Mouse (Mus musculus) small intestine, adult 2 months (tissue): ENCODE measurements around the gene Bysl. TPM values are rescaled to one million over a fixed set of nuclear protein-coding genes. Genes with fewer than 3 reads are reported as not detected.
A peak's percentile ranks its signal among the peaks of the same experiment; 100 is the strongest.
"Not testable (repeated sequence)": the region's sequence is repeated elsewhere in the genome, so short reads cannot be mapped to it uniquely, and the experiment has no call there.

Source experiments
- H3K27ac ChIP-seq: fragments of 200-500 bp; 2 replicates; pipeline ENCODE4 v1.5.1; 2012; ENCODE audit warnings: low read depth, low read length, control low read depth, inconsistent platforms; ENCODE audit not compliant: insufficient read depth
- H3K27me3 ChIP-seq: fragments of 200-500 bp; 2 replicates; pipeline ENCODE4 v1.6.1; 2012; ENCODE audit warnings: mild to moderate bottlenecking, moderate library complexity, low read length, inconsistent platforms; ENCODE audit not compliant: control insufficient read depth, insufficient read depth
- H3K36me3 ChIP-seq: fragments of 200-500 bp; 2 replicates; pipeline ENCODE4 v1.6.1; 2012; ENCODE audit warnings: mild to moderate bottlenecking, low read length, control low read depth, inconsistent platforms; ENCODE audit not compliant: control insufficient read depth, insufficient read depth
- H3K4me1 ChIP-seq: fragments of 200-500 bp; 2 replicates; pipeline ENCODE4 v1.6.1; 2012; ENCODE audit warnings: low read length, inconsistent platforms, mixed read lengths; ENCODE audit not compliant: control insufficient read depth, insufficient read depth, insufficient read length
- H3K4me3 ChIP-seq: fragments of 200-500 bp; 2 replicates; pipeline ENCODE4 v1.5.1; 2012; ENCODE audit warnings: low read depth, mild to moderate bottlenecking, control low read depth, inconsistent platforms, low read length, moderate library complexity
- CTCF ChIP-seq: fragments of 200-500 bp; IDR thresholded peaks from 2 replicates; pipeline ENCODE4 v1.5.1; 2012; ENCODE audit warnings: low read depth, mild to moderate bottlenecking, control low read depth, inconsistent platforms, low read length, moderate library complexity, mixed read lengths; ENCODE audit not compliant: insufficient replicate concordance, insufficient read length; ENCODE audit errors: extremely low read depth
- POLR2A ChIP-seq: fragments of 200-500 bp; IDR thresholded peaks from 2 replicates; pipeline ENCODE4 v1.6.1; 2012; ENCODE audit warnings: low read depth, mild to moderate bottlenecking, control low read depth, inconsistent platforms, low read length, moderate library complexity
- WGBS: fragments of 180-500 bp; shearing (Covaris S2); methylation state at CpG from one replicate; pipeline ENCODE4 v1.1.7; 2018; 5-methylcytosine and 5-hydroxymethylcytosine counted together
- polyA plus RNA-seq: library from polyadenylated mRNA; depleted of rRNA; stranded (reverse); fragments of >200 nt; gene quantifications from 2 replicates; pipeline ENCODE4 v1.2.3, GENCODE M21; 2012

Gene Bysl
- polyA plus RNA-seq, 1 experiment: 3.5 TPM

DNA sequence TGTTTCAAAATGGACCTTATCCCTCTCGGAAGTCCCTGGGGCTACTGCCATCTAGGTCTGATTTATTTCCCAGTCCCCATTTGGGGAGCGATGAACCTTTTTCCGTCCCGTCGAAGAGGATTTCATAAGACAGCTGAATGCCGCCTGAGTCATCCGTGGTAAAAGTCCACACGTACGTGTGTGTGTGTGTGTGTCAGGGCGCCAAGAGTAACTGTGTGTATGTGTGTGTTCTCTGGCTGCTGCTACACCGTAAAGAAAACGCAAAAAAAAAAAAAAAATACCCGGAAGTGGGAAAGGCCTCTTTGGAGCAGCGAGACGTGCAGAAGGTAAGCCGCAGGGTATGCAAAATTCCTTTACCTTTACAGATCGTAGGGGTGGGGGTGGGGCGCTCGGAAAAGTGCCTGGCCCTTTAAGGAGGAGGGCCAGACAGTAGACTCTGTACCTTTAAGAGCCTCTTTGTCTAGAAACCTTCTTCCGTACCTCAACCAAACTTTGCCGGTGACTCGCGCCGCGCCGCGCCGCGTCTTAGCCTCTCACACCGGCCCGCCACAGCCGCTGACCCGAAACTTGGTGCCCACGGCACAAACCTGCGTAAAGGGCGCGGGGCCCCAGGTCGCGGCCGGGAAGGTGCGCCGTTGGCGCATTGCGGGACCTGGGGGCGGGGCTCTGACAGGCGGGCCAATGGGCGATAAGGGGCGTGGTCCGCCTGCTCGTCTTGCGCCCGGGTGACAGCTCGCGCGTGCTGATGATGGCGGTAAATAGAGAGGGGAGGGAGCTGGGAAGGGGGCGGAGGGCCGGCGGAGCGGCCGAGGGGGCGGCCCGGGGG, 17.8 kb upstream of the Bysl start:
- WGBS: under 1% methylated on average over 63 of the region's 63 CpGs
- H3K27me3 ChIP-seq: no peaks in the 10 kb centered on the region
- TF ChIP-seq POLR2A: 0 out of 2 replicates have a peak, but pooled peaks have one; percentile 25
- no peak for TF ChIP-seq CTCF
- H3K36me3 ChIP-seq: peaks cover 4% of the 10 kb centered on the region; the same call in 1 of the 2 replicates
- peak overlapping the region; percentile 92 for H3K27ac ChIP-seq
- peaks cover 17% of the 10 kb centered on the region; the same call in 1 of the 2 replicates for H3K4me1 ChIP-seq
- H3K4me3 ChIP-seq: peak overlapping the region; percentile 84

DNA sequence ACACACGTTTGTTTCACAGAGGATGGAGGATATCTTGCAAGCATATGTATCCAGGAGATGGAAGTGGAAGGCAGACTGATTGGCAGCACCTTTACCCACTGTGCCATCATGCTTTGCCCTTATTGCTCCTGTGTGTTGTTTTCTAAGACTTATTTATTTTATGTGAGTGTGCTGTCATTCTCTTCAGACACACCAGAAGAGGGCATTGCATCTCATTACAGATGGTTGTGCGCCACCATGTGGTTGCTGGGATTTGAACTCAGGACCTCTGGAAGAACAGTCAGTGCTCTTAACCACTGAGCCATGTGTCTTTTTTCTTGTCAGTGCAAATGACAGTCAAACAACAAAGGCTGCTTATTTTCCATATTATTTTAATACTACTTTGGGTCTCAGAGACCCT, 16.5 kb upstream of the Bysl start:
- Histone ChIP-seq H3K27me3 (no peaks in the 10 kb centered on the region), H3K36me3 (peaks cover 16% of the 10 kb centered on the region), H3K4me1 (peaks cover 13% of the 10 kb centered on the region; the same call in 1 of the 2 replicates), H3K27ac (no peak overlapping the region), H3K4me3 (no peak overlapping the region)
- TF ChIP-seq POLR2A (no peak), CTCF (no peak)
- WGBS: 84% methylated on average over 2 of the region's 2 CpGs

DNA sequence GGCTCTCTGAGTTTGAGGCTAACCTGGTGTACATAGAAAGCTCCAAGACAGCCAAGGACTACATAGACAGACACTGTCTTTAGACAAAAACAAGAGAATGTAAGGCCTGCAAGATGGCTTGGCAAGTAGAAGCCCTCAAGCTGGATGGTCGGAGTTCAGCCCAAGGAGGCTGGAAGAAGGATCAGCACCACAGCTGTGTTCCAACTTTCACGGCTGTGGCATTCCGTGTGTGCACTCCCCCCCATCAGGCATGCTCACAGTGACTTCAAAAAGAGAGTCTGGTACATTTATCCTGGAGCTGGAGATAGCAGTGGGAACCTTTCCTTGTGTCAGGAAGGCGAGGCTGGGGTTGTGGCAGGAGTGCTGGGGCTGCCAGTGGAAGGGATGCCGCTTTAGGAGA, 14.7 kb upstream of the Bysl start:
- Histone ChIP-seq H3K4me1 (peaks cover 6% of the 10 kb centered on the region; the same call in 1 of the 2 replicates), H3K27ac (no peak overlapping the region), H3K36me3 (peaks cover 24% of the 10 kb centered on the region), H3K27me3 (no peaks in the 10 kb centered on the region), H3K4me3 (no peak overlapping the region)
- 85% methylated on average over 5 of the region's 5 CpGs for WGBS
- TF ChIP-seq CTCF (no peak), POLR2A (no peak)

DNA sequence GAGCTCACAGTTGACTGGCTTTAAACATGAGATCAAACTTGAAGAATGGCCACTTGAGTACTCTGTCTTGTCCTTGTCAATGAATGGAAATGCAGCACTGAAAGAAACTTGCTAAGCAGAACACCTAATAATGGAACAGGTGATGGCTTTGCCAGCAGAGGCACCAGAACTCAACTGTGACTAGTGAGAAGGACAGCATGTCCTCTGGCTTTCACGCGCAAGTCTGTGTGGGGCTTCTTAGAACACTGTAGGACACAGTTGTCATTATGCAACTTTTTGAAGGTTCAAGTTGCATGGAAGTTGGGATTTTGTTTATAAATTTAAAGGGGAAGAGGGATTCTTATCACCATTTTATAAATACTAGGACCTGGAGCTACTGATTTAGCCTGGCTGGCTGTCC, 13.8 kb upstream of the Bysl start:
- H3K4me3 ChIP-seq: no peak overlapping the region
- H3K27ac ChIP-seq: no peak overlapping the region
- WGBS: 98% methylated on average over 2 of the region's 2 CpGs
- peaks cover 29% of the 10 kb centered on the region for H3K36me3 ChIP-seq
- TF ChIP-seq CTCF (no peak), POLR2A (no peak)
- no peaks in the 10 kb centered on the region for H3K27me3 ChIP-seq
- peaks cover 2% of the 10 kb centered on the region; the same call in 1 of the 2 replicates for H3K4me1 ChIP-seq

DNA sequence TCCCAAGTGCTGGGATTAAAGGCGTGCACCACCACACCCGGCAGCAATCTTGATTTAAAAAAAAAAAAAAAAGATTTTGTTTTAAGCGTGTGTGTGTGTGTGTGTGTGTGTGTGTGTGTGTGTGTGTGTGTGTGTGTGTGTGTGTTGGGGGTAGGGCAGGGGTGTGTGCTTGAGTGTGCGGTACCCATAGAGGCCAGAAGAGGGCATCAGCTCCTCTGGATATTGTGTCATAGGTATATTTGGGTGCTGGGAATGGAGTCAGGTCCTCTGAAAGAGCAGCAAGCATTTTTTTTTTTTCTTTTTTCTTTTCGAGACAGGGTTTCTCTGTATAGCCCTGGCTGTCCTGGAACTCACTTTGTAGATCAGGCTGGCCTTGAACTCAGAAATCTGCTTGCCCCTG, 13.3 kb upstream of the Bysl start:
- not testable (repeated sequence) for H3K4me3 ChIP-seq, H3K27ac ChIP-seq, H3K4me1 ChIP-seq, H3K27me3 ChIP-seq
- WGBS: 99% methylated on average over 5 of the region's 5 CpGs
- peaks cover 34% of the 10 kb centered on the region for H3K36me3 ChIP-seq

DNA sequence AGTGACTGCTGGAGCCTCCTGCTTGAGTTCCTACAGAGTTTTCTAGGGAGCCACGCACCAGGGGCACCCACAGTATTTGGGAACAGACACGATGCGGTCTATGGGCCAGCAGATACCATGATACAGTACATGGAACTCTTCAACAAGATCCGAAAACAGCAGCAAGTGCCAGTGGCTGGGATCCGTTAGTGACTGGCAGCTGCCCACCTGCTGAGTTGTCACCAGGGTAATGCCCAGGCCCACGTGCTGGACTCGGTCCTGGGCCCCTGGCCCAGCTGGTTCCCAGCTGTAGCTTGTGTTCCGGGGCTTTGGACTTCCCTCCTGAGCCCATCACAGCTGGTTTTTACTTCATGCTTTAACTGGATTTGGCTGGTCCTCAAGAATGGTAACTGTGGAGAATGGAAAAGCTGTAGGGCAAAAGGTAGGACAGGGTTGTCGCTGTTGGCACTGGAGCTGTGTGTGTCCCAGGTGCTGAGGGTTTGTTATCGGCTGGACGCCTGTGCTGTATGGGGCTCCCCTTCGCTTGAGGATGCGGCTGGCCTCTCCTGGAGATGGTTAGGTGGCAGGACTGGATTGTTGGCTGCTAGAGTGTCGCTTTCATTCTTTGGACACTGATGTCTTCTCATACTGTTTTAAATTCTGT, 11.7 kb upstream of the Bysl start:
- H3K36me3 ChIP-seq: peaks cover 43% of the 10 kb centered on the region
- H3K27ac ChIP-seq: no peak overlapping the region
- peaks cover 2% of the 10 kb centered on the region; the same call in 1 of the 2 replicates for H3K4me1 ChIP-seq
- TF ChIP-seq CTCF (no peak), POLR2A (no peak)
- H3K4me3 ChIP-seq: no peak overlapping the region
- WGBS: 93% methylated on average over 14 of the region's 14 CpGs
- H3K27me3 ChIP-seq: no peaks in the 10 kb centered on the region

DNA sequence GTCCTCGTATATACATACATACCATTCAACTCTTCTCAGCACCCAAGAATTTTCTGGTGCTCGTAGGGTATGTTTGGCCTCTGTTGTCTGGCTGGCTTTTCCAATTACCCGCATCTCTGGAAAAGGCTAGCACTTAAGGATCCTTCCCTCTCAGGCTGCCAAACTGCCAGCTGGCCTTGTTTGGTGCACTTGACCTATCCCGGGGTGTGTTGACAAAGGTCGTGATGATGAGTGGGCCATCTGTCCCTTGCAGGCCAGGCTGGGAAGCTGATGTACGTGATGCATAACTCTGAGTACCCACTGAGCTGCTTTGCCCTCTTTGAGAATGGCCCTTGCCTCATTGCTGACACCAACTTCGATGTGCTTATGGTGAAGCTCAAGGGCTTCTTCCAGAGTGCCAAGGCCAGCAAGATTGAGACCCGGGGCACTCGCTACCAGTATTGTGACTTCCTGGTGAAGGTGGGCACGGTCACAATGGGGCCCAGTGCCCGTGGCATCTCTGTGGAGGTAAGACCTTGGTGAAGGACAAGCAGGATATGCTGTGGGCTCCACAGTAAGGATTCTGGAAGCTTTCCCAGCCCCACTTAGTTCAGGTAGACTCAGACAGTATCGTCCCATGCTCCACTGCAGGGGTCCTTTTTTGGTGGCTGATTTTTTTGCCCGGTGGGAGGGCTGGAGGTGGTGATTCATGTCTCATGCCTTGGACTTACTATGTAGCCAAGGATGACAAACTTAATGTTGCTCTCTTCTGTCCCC, 7.4 kb upstream of the Bysl start:
- Histone ChIP-seq H3K27me3 (no peaks in the 10 kb centered on the region), H3K4me3 (no peak overlapping the region), H3K4me1 (no peaks in the 10 kb centered on the region), H3K27ac (no peak overlapping the region), H3K36me3 (peaks cover 48% of the 10 kb centered on the region)
- no peak for TF ChIP-seq CTCF
- no peak for TF ChIP-seq POLR2A
- 86% methylated on average over 13 of the region's 13 CpGs for WGBS
